Mouse (Mus musculus) hindbrain, embryonic 12.5 days (tissue): ENCODE results near the gene Apopt1. TPM values are rescaled to one million over a fixed set of nuclear protein-coding genes. Genes with fewer than 3 reads are reported as not detected.

Source experiments
- ATAC-seq: fragments of 200-750 bp; cut with Nextera tagmentation; 2 replicates; pipeline ENCODE4 v1.8.0; 2017; ENCODE audit warnings: moderate TSS enrichment; ENCODE audit not compliant: low FRiP score
- H3K27ac ChIP-seq: fragments of 300-500 bp; sonication (generic); 2 replicates; pipeline ENCODE4 v1.5.1; 2016; ENCODE audit warnings: mild to moderate bottlenecking
- H3K27me3 ChIP-seq: fragments of 300-500 bp; sonication (generic); 2 replicates; pipeline ENCODE4 v1.6.1; 2016; ENCODE audit warnings: mild to moderate bottlenecking
- H3K36me3 ChIP-seq: fragments of 300-500 bp; sonication (generic); 2 replicates; pipeline ENCODE4 v1.6.1; 2016; ENCODE audit warnings: mild to moderate bottlenecking
- H3K4me1 ChIP-seq: fragments of 300-500 bp; sonication (generic); 2 replicates; pipeline ENCODE4 v1.6.1; 2016
- H3K4me2 ChIP-seq: fragments of 300-500 bp; sonication (generic); replicated peaks from 2 replicates; pipeline ENCODE4 v1.6.1; 2016; ENCODE audit warnings: mild to moderate bottlenecking
- H3K4me3 ChIP-seq: fragments of 300-500 bp; sonication (generic); 2 replicates; pipeline ENCODE4 v1.5.1; 2016; ENCODE audit warnings: mild to moderate bottlenecking
- H3K9ac ChIP-seq: fragments of 300-500 bp; sonication (generic); 2 replicates; pipeline ENCODE4 v1.6.1; 2016; ENCODE audit warnings: mild to moderate bottlenecking, moderate library complexity
- H3K9me3 ChIP-seq: fragments of 300-500 bp; sonication (generic); replicated peaks from 2 replicates; pipeline ENCODE4 v1.6.1; 2016; ENCODE audit warnings: mild to moderate bottlenecking
- WGBS: fragments of 180-500 bp; shearing (Covaris S2); methylation state at CpG from one replicate; pipeline ENCODE4 v1.1.7; 2016; 5-methylcytosine and 5-hydroxymethylcytosine counted together
- polyA plus RNA-seq: library from polyadenylated mRNA; unstranded; fragments of >200 nt; fragmentation: Nextera tagmentation; extraction: Ambion mirVana; gene quantifications from 2 replicates; pipeline ENCODE4 v1.2.1, GENCODE M21; 2016

Apopt1 gene
- polyA plus RNA-seq = 49.9 and 54.0 TPM in 2 replicates

DNA sequence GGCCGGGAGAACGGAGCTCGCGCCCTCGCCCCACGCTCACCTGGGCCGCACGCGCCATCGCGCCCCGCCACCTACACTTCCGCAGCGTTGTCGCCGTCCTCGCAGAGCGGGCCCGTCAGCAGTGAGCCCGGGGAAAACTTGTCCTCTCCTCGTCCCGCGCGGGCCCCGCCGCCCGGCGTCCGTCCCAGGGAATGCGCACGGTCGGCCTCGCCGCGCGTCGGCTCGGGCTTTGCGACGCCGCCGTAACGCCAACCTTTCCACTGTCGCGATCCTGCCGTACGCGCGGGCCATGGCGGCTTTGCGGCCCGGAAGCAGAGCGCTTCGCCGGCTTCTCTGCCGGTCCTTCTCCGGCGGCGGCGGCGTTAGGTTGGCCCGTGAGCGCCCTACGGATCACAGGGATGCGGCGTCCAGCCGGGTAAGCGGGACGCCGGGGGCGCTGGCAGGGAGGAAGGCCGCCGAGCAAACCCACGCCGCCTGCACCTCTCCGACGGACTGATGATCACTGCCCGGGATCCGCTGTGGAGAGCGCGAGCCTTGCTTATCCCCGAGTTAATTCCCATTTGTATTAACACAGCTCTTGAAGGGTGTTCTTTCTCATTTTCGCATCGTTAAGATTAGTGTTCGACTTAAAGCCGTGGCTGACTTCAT is at the start of gene Apopt1, which contains the start of gene Bag5:
Gene Apopt1, plus strand, starts transcription at position 258 of the 648 bp plus-strand sequence.
Gene Bag5, minus strand, starts transcription at position 254 of the 648 bp plus-strand sequence.
- ATAC-seq = peak; percentile 94
- peak within 1 kb of the TSS; percentile 75 for H3K4me2 ChIP-seq
- no peaks in the 10 kb centered on the region for H3K9me3 ChIP-seq
- H3K27ac ChIP-seq = peak within 1 kb of the TSS; percentile 86
- H3K4me3 ChIP-seq = peak within 1 kb of the TSS; percentile 100
- peaks cover 36% of the 10 kb centered on the region for H3K36me3 ChIP-seq
- H3K4me1 ChIP-seq = peaks cover 26% of the 10 kb centered on the region
- no peaks in the 10 kb centered on the region for H3K27me3 ChIP-seq
- H3K9ac ChIP-seq = peak within 1 kb of the TSS; percentile 98
- WGBS = 1% methylated on average over 74 of the region's 86 CpGs

DNA sequence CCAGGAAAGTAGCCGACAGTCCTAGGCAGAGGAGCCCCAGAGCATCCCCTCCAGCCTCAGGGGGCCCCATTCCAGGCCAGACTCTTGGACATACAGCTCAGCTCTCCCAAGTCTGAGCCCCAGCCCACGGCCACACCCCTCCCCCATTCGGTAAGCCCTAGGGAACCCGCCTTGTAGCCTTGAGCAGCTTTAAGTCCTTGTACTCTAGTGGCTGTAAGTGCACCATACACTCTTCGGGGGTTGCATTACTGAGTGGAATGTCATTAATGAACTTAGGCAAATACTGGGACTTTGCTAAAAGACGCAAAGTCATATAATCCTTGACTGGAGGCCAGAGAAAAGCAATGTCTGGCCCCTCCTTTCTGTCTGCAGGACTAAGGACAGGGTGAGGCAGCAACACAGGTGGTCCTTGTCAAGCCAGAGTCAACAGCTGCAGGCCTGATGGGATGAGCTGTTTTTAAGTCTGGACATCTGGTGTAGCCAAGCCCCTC is 48.9 kb upstream of the Apopt1 start:
- ATAC-seq = no peak
- Histone ChIP-seq H3K27me3 (no peaks in the 10 kb centered on the region), H3K27ac (0 out of 2 replicates have a peak overlapping the region, but pooled peaks have one; percentile 7), H3K4me3 (no peak overlapping the region), H3K4me2 (no peak overlapping the region), H3K9ac (no peak overlapping the region), H3K4me1 (peaks cover 20% of the 10 kb centered on the region), H3K9me3 (no peaks in the 10 kb centered on the region), H3K36me3 (peaks cover 28% of the 10 kb centered on the region)
- WGBS = 53% methylated on average over 6 of the region's 6 CpGs

DNA sequence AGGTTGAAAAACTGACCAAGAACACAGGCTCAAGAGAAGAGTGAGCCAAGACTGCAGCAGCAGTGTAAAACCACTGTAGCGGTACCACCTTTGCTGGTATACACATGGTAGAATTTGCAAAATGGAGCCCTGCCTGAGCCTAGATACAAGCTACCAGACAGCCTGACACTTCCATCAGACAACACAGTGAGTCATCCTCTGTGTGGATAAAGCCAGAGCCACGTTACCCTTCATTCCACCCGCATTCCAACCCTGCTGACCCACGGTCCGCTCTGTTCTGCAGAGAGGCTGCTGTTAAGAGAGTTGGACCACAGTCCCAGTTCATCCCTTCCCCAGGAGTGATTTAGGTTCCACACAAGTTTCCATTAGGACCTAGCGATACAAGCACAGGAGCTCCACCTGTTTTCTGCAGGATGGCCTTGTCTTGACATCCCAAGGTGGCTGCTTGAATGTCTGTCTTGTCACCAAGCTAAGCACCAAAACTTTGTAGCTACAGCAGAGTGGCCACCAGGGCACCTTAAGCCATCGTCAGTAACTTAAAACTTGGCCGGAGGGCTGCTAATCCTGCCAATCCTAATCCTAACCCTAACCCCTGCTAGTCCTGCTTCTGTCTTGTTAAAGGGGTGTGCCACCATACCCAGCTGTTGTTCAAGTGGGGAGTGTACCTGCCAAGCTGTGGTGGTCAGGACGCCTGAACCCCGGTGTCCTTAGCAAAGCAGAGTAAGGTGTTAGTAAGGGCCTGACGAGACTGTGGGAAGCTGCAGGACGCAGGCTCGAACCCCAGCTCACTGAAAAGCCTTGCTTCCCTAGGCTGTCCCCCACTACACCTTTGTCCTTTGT is 47.8 kb upstream of the Apopt1 start:
- 82% methylated on average over 13 of the region's 13 CpGs for WGBS
- no peaks in the 10 kb centered on the region for H3K9me3 ChIP-seq
- no peaks in the 10 kb centered on the region for H3K27me3 ChIP-seq
- H3K9ac ChIP-seq = no peak overlapping the region
- ATAC-seq = no peak
- H3K36me3 ChIP-seq = peaks cover 33% of the 10 kb centered on the region
- peaks cover 31% of the 10 kb centered on the region for H3K4me1 ChIP-seq
- no peak overlapping the region for H3K4me3 ChIP-seq
- no peak overlapping the region for H3K4me2 ChIP-seq
- H3K27ac ChIP-seq = no peak overlapping the region

DNA sequence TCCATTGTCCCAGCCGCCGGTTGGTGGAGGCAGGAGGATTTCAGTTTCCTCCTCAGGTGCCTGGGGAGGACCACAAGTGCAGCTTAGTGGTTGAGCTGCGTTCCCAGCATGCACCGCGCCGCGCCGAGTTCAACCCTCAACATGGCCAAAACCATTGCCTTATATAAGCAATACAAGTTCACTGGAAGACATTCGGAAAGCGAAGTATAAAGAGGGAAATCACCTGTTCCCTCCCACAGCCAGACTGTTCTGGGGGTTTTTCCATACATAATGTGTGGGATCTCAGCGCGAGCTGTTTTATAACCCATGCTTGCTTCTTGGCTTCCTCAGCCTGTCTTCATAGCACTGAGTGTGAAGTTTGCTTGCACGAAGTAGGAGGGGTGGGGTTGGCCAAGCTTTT is 46.7 kb upstream of the Apopt1 start:
- Histone ChIP-seq H3K4me3 (no peak overlapping the region), H3K36me3 (peaks cover 37% of the 10 kb centered on the region), H3K4me1 (peaks cover 36% of the 10 kb centered on the region), H3K9ac (no peak overlapping the region), H3K27ac (no peak overlapping the region), H3K4me2 (no peak overlapping the region), H3K9me3 (no peaks in the 10 kb centered on the region), H3K27me3 (no peaks in the 10 kb centered on the region; the same call in 1 of the 2 replicates)
- WGBS = 81% methylated on average over 13 of the region's 13 CpGs
- no peak for ATAC-seq

DNA sequence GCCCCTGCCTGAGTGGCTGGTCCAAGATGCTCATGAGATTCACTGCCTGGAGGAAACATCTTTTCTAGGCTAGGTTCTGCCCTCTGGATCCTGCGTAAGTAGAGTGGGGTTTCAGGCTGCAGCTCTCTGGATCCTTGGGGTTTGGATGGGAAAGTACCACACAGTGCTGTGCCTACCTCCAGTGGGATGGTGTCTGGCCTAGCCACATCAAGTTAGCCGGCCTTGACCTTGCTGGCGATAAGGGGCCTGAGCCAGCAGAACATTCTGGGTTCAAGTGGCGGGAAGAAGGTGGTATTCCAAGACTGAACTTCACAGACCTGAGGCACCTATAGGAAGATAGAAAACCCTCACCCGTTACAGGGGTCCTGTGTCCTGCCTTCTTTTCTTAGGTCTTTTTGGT is 45.6 kb upstream of the Apopt1 start:
- whole genome bisulfite sequencing = 97% methylated on average over 5 of the region's 5 CpGs
- H3K27me3 ChIP-seq = no peaks in the 10 kb centered on the region; the same call in 1 of the 2 replicates
- H3K36me3 ChIP-seq = peaks cover 30% of the 10 kb centered on the region

DNA sequence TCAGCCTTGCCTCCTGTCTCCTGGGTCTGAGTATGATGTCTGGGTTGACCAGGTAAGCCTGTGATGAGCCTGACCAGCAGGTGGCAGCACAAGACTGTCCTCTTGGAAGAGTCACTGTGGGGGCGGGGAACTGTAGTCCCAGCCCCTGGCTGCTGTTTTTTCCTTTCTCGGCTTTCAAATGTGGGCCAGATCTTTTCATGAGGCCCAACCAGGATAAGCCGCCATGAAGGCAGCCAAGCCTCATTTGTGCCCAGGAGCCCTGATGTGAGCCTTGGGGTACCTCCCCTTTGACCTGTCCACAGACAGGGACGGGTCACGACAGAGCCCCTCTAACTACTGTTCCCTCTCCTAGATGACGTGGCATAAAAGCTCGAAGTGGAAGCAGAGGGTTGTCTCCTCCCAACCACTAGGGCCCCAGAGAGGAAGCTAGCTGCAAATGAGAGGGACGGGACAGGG is 44.6 kb upstream of the Apopt1 start:
- peak overlapping the region; percentile 87 for H3K4me3 ChIP-seq
- peak overlapping the region; percentile 58 for H3K27ac ChIP-seq
- WGBS = 0% methylated on average over 8 of the region's 8 CpGs
- no peaks in the 10 kb centered on the region for H3K9me3 ChIP-seq
- H3K36me3 ChIP-seq = peaks cover 30% of the 10 kb centered on the region
- peaks cover 42% of the 10 kb centered on the region for H3K4me1 ChIP-seq
- peaks cover 4% of the 10 kb centered on the region; the same call in 1 of the 2 replicates for H3K27me3 ChIP-seq
- peak overlapping the region; percentile 90 for H3K4me2 ChIP-seq
- peak overlapping the region; percentile 91 for H3K9ac ChIP-seq
- ATAC-seq = peak; percentile 35; the same call in 1 of the 2 replicates

More for the DNA sequence above, 45.6 kb upstream of the Apopt1 start:
- no peak for ATAC-seq
- H3K27ac ChIP-seq = 0 out of 2 replicates have a peak overlapping the region, but pooled peaks have one; percentile 58
- H3K4me3 ChIP-seq = no peak overlapping the region
- H3K9ac ChIP-seq = no peak overlapping the region
- no peak overlapping the region for H3K4me2 ChIP-seq
- peaks cover 38% of the 10 kb centered on the region for H3K4me1 ChIP-seq
- H3K9me3 ChIP-seq = no peaks in the 10 kb centered on the region

DNA sequence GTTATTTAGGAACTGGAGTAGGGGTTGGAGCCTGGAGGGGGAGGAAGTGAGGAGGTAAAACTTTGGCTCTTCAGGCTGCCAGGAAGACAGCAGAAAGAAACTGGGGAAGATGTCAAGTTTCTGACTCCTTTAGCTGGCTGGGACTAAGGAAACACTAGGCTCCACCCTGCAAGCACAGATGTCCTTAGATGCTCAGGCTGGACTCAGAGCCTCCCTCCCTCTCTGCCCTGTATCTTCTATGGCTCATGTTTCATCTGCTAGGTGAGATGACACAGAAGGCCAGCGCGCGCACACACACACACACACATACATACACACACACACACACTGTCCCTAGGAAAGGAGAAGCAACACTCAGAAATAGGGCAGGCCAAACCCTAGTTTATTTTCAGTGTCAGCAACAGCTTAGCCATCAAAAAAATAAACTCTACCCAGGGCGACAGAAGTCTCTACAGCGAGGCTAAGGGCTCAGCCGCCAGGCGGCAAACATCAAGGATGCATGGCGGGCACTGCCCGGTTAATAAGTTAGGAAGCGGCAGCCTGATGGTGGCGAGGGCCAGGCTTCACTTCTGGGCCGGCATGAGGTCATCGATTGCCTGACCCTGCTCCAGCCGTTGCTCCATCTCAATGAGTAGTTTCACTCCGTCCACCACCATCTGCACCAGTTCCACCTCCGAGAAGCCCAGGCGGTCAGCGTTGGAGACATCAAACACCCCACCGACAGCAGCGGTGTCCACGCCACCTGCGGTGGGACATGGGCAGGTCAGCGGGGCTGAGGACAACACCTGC is 43.9 kb upstream of the Apopt1 start:
- Histone ChIP-seq H3K4me3 (peak overlapping the region; percentile 87), H3K9me3 (no peaks in the 10 kb centered on the region), H3K4me1 (peaks cover 36% of the 10 kb centered on the region), H3K27ac (peak overlapping the region; percentile 58), H3K27me3 (peaks cover 9% of the 10 kb centered on the region), H3K4me2 (peak overlapping the region; percentile 90), H3K9ac (peak overlapping the region; percentile 91), H3K36me3 (peaks cover 27% of the 10 kb centered on the region)
- no peak for ATAC-seq
- 46% methylated on average over 23 of the region's 23 CpGs for WGBS

DNA sequence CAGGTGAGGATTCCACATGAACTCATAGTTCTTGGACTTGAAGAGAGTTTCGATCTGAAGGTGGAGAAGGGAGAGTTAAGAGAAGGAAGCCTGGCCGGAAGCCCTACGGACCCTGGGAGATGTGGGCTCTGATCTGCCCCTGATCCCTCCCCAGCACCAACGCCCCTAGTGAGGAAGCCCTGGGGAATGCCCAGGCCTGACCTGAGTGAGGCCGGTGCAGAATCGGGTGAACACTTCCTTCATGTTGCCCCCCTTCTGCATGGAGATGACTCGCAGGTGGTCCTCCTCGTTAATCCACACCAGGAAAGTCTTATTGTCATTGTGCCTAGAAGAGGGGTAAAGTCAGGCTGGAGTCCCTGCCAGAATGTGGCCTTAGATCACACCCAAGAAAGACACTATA is 43.1 kb upstream of the Apopt1 start:
- H3K4me3 ChIP-seq = peak overlapping the region; percentile 87
- H3K9me3 ChIP-seq = no peaks in the 10 kb centered on the region
- WGBS = 39% methylated on average over 8 of the region's 8 CpGs
- peaks cover 10% of the 10 kb centered on the region for H3K27me3 ChIP-seq
- peaks cover 27% of the 10 kb centered on the region for H3K36me3 ChIP-seq
- peak overlapping the region; percentile 90 for H3K4me2 ChIP-seq
- H3K4me1 ChIP-seq = peaks cover 36% of the 10 kb centered on the region
- ATAC-seq = no peak
- H3K9ac ChIP-seq = peak overlapping the region; percentile 91
- peak overlapping the region; percentile 90 for H3K27ac ChIP-seq

DNA sequence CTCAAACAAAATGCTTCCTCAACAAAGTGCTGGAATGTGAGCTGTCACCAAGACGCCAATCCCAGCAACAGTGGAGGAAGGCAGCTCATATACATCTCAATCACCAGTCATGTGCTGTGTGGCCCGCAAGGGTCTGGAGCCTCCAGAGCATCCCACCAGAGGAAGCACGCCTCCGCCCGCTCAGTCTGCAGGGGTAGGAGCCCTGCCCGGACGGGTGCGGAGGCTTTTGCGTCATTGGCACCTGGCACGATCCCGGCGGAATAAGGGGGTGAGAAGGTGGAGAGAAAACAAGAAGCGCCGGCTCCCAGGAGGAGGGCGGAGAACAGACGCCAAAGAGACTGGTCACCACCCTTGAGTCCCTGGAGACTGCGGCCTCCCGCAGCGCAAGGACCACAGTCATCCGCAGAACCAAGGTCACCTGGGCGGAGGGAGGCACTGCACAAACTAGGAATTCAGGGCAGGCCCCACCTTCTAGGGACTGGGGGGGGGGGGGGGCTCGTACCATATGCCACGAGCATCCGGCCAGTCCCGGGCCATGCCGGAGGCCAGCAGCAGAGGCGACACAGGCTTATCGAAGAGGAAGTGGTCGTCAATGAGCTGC is 42.6 kb upstream of the Apopt1 start:
- H3K27me3 ChIP-seq = peaks cover 14% of the 10 kb centered on the region
- 2% methylated on average over 26 of the region's 29 CpGs for WGBS
- peak overlapping the region; percentile 90 for H3K27ac ChIP-seq
- H3K9me3 ChIP-seq = no peaks in the 10 kb centered on the region
- H3K4me2 ChIP-seq = peak overlapping the region; percentile 90
- peak overlapping the region; percentile 87 for H3K4me3 ChIP-seq
- no peak for ATAC-seq
- peaks cover 36% of the 10 kb centered on the region for H3K4me1 ChIP-seq
- H3K36me3 ChIP-seq = peaks cover 27% of the 10 kb centered on the region
- peak overlapping the region; percentile 91 for H3K9ac ChIP-seq

DNA sequence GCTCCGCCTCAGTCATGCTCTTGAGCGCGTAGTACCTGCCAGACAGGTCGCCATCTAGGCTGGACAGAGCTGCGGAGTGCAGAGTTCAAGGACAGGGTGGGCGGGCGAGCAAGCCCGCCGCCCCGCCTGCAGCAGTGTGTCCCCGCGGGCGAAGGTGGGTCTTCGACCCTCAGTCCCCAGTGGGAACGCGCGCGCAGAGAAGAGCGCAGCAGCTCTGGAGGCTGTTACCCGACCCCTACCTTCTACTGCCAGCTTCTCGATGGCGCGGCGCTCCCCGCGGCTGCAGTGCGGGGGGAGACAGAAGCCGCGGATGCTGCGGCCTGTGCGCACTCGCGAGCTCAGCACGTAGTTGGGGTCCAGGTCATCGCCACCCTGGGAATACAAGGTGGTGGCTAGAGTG is 42.1 kb upstream of the Apopt1 start:
- H3K27me3 ChIP-seq = peaks cover 16% of the 10 kb centered on the region

DNA sequence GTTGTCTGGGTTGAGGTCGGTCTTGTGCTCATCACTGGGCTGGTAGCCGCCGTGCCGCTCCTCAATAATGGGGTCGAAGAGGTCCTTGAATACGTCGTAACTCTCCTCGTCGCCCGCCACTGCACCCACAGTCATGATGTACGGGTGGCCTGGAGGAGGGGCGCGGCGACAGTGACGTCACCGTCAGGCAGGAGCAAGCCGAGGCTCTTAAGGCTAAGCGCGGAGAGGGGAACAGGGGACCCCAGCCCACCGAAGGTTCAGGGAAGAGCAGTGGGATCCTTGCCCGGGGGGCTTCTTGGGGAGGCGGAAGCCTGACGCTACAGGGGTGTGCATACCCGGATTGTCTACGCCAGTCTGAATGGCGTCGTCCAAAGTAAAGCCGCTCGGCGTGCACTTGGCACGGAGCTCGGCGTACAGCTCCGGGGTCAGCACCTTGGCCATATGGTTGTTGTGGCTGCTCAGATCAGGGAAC is 41.6 kb upstream of the Apopt1 start:
- ATAC-seq = peak; percentile 59
- Histone ChIP-seq H3K36me3 (peaks cover 27% of the 10 kb centered on the region), H3K4me3 (peak overlapping the region; percentile 87), H3K27me3 (peaks cover 19% of the 10 kb centered on the region), H3K27ac (peak overlapping the region; percentile 90), H3K9me3 (no peaks in the 10 kb centered on the region), H3K9ac (peak overlapping the region; percentile 91), H3K4me2 (peak overlapping the region; percentile 90), H3K4me1 (peaks cover 36% of the 10 kb centered on the region)
- WGBS = under 1% methylated on average over 34 of the region's 34 CpGs

More for the DNA sequence above, 42.1 kb upstream of the Apopt1 start:
- Histone ChIP-seq H3K36me3 (peaks cover 27% of the 10 kb centered on the region), H3K4me1 (peaks cover 36% of the 10 kb centered on the region), H3K4me3 (peak overlapping the region; percentile 87), H3K9me3 (no peaks in the 10 kb centered on the region), H3K9ac (peak overlapping the region; percentile 91), H3K27ac (peak overlapping the region; percentile 90), H3K4me2 (peak overlapping the region; percentile 90)
- WGBS = 2% methylated on average over 35 of the region's 35 CpGs
- peak; percentile 14 for ATAC-seq
